Mouse (Mus musculus) hindbrain, embryonic 10.5 days (tissue): ENCODE data around the gene Rab24. TPM values are rescaled to one million over a fixed set of nuclear protein-coding genes. Genes with fewer than 3 reads are reported as not detected.

Source experiments
- DNase-seq: peaks from one replicate; pipeline ENCODE4 v3.0.0-alpha.2; 2017; ENCODE audit warnings: low spot score
- H3K27ac ChIP-seq: fragments of 300-500 bp; sonication (generic); 2 replicates; pipeline ENCODE4 v1.5.1; 2016; ENCODE audit warnings: mild to moderate bottlenecking, moderate library complexity
- H3K27me3 ChIP-seq: fragments of 300-500 bp; sonication (generic); 2 replicates; pipeline ENCODE4 v1.6.1; 2016; ENCODE audit warnings: mild to moderate bottlenecking; ENCODE audit not compliant: poor library complexity, insufficient read depth, severe bottlenecking
- H3K36me3 ChIP-seq: fragments of 300-500 bp; sonication (generic); 2 replicates; pipeline ENCODE4 v1.6.1; 2016; ENCODE audit warnings: mild to moderate bottlenecking, moderate library complexity
- H3K4me1 ChIP-seq: fragments of 300-500 bp; sonication (generic); replicated peaks from 2 replicates; pipeline ENCODE4 v1.6.1; 2016; ENCODE audit warnings: mild to moderate bottlenecking
- H3K4me3 ChIP-seq: fragments of 300-500 bp; sonication (generic); 2 replicates; pipeline ENCODE4 v1.5.1; 2016; ENCODE audit warnings: mild to moderate bottlenecking, moderate library complexity
- H3K9me3 ChIP-seq: fragments of 300-500 bp; sonication (generic); 2 replicates; pipeline ENCODE4 v1.6.1; 2016; ENCODE audit warnings: mild to moderate bottlenecking, moderate library complexity
- WGBS: fragments of 180-500 bp; shearing (Covaris S2); methylation state at CpG from one replicate; pipeline ENCODE4 v1.1.7; 2016; 5-methylcytosine and 5-hydroxymethylcytosine counted together
- polyA plus RNA-seq: library from polyadenylated mRNA; unstranded; fragments of >200 nt; fragmentation: Nextera tagmentation; extraction: Ambion mirVana; gene quantifications from 2 replicates; pipeline ENCODE4 v1.2.1, GENCODE M21; 2016

The Rab24 gene
- 80.9 and 83.7 TPM in 2 replicates for polyA plus RNA-seq

- peak; percentile 89 for DNase-seq
- WGBS = under 1% methylated on average over 73 of the region's 73 CpGs
- Histone ChIP-seq H3K27ac (peak within 1 kb of the TSS; percentile 95), H3K36me3 (peaks cover 80% of the 10 kb centered on the region), H3K27me3 (no peaks in the 10 kb centered on the region), H3K9me3 (no peaks in the 10 kb centered on the region), H3K4me1 (peaks cover 38% of the 10 kb centered on the region), H3K4me3 (peak within 1 kb of the TSS; percentile 87)
These were observed at the start of gene Rab24 for GRCm38 (mm10) chr13:55321434-55322129. Rab24 (minus strand) TSS chr13:55321946.

- Histone ChIP-seq H3K27ac (peak overlapping the region; percentile 40; the same call in 1 of the 2 replicates), H3K36me3 (no peaks in the 10 kb centered on the region), H3K27me3 (peaks cover 34% of the 10 kb centered on the region), H3K4me1 (peaks cover 13% of the 10 kb centered on the region), H3K9me3 (no peaks in the 10 kb centered on the region), H3K4me3 (no peak overlapping the region)
- 68% methylated on average over 8 of the region's 8 CpGs for WGBS
- DNase-seq = no peak
These were observed 49.4 kb upstream of the Rab24 start for GRCm38 (mm10) chr13:55371007-55371681.

DNA sequence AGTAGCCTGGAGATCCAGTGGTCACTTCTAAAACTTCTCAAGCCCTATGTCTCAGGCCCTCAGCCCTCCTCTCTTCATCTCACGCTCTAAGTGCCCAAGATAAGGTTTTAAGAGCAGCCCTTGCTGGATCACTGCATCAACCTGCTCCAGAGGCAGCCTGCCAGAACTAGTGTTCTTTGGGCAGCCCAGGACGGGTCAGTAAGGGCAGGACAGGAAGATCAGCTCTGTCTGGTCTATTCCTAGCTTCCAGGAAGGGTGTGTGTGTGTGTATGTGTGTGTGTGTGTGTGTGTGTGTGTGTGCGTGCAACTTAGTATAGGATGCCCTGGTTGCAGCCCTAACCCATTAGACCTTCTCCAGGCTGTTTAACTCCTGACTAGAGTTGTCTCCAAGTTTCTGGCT lies 48.5 kb upstream of the Rab24 start:
- no peaks in the 10 kb centered on the region for H3K9me3 ChIP-seq
- peaks cover 13% of the 10 kb centered on the region for H3K4me1 ChIP-seq
- no peak overlapping the region for H3K27ac ChIP-seq
- H3K36me3 ChIP-seq = no peaks in the 10 kb centered on the region
- WGBS = 69% methylated on average over 3 of the region's 3 CpGs
- peaks cover 30% of the 10 kb centered on the region for H3K27me3 ChIP-seq
- no peak overlapping the region for H3K4me3 ChIP-seq
- no peak for DNase-seq

- peaks cover 13% of the 10 kb centered on the region for H3K4me1 ChIP-seq
- no peaks in the 10 kb centered on the region for H3K9me3 ChIP-seq
- 63% methylated on average over 13 of the region's 13 CpGs for WGBS
- no peaks in the 10 kb centered on the region for H3K36me3 ChIP-seq
- H3K27ac ChIP-seq = peak within 1 kb of the TSS; percentile 51; the same call in 1 of the 2 replicates
- peaks cover 30% of the 10 kb centered on the region for H3K27me3 ChIP-seq
- no peak for DNase-seq
- H3K4me3 ChIP-seq = no peak within 1 kb of the TSS
These were observed 47.9 kb upstream of the Rab24 start, which contains the start of gene Rgs14 for GRCm38 (mm10) chr13:55369531-55370114. Rgs14 (plus strand) TSS chr13:55369732.

DNA sequence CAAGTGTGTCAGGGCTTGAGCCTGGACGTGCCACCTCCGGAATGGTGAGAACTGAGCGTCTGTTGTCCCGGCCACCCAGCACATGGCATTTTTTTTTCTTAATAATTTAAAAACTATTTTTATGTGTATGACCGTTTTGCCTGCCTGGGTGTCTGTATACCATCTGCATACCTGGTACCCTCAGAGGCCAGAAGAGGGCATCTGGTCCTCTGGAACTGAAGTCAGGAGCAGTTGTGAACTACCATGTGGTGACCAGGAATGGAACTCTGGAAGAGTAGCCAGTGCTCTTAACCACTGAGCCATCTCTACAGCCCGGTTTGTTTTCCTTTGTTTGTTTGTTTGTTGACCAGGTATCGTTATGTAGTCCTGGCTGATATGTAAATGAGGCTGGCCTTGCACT lies 46.7 kb upstream of the Rab24 start:
- H3K27me3 ChIP-seq = peaks cover 21% of the 10 kb centered on the region
- no peak overlapping the region for H3K4me3 ChIP-seq
- H3K9me3 ChIP-seq = no peaks in the 10 kb centered on the region
- WGBS = 77% methylated on average over 7 of the region's 7 CpGs
- no peak for DNase-seq
- no peaks in the 10 kb centered on the region for H3K36me3 ChIP-seq
- H3K4me1 ChIP-seq = peaks cover 13% of the 10 kb centered on the region
- H3K27ac ChIP-seq = no peak overlapping the region

GRCm38 (mm10) chr13:55362453-55363060 lies 40.8 kb upstream of the Rab24 start, which contains the start of gene Lman2:
Lman2 (minus strand) TSS chr13:55362783.
- Histone ChIP-seq H3K27me3 (0 out of 2 replicates have a peak, but pooled peaks cover 3% of the 10 kb centered on the region), H3K9me3 (no peaks in the 10 kb centered on the region), H3K27ac (peak within 1 kb of the TSS; percentile 92), H3K36me3 (peaks cover 37% of the 10 kb centered on the region), H3K4me1 (peaks cover 21% of the 10 kb centered on the region), H3K4me3 (peak within 1 kb of the TSS; percentile 92)
- WGBS = under 1% methylated on average over 35 of the region's 35 CpGs
- DNase-seq = peak; percentile 97

- under 1% methylated on average over 32 of the region's 32 CpGs for WGBS
These were observed 40.3 kb upstream of the Rab24 start for GRCm38 (mm10) chr13:55361974-55362452.

GRCm38 (mm10) chr13:55361145-55361544 lies 39.4 kb upstream of the Rab24 start:
- Histone ChIP-seq H3K36me3 (peaks cover 51% of the 10 kb centered on the region), H3K4me3 (peak overlapping the region; percentile 92), H3K27me3 (no peaks in the 10 kb centered on the region), H3K27ac (no peak overlapping the region; the same call in 1 of the 2 replicates), H3K4me1 (peaks cover 21% of the 10 kb centered on the region), H3K9me3 (no peaks in the 10 kb centered on the region)
- no peak for DNase-seq

More at GRCm38 (mm10) chr13:55361974-55362452, 40.3 kb upstream of the Rab24 start:
- no peak for DNase-seq
- peaks cover 21% of the 10 kb centered on the region for H3K4me1 ChIP-seq
- H3K27ac ChIP-seq = peak overlapping the region; percentile 92
- no peaks in the 10 kb centered on the region for H3K27me3 ChIP-seq
- H3K4me3 ChIP-seq = peak overlapping the region; percentile 92
- H3K36me3 ChIP-seq = peaks cover 43% of the 10 kb centered on the region
- no peaks in the 10 kb centered on the region for H3K9me3 ChIP-seq

- peaks cover 81% of the 10 kb centered on the region for H3K36me3 ChIP-seq
- H3K4me1 ChIP-seq = no peaks in the 10 kb centered on the region
- H3K9me3 ChIP-seq = no peaks in the 10 kb centered on the region
These were observed 25.0 kb upstream of the Rab24 start for GRCm38 (mm10) chr13:55346745-55347144.

GRCm38 (mm10) chr13:55344286-55344685 lies 22.5 kb upstream of the Rab24 start:
- H3K9me3 ChIP-seq = no peaks in the 10 kb centered on the region
- H3K27ac ChIP-seq = no peak overlapping the region
- no peaks in the 10 kb centered on the region for H3K27me3 ChIP-seq
- DNase-seq = no peak
- H3K4me1 ChIP-seq = no peaks in the 10 kb centered on the region
- H3K4me3 ChIP-seq = no peak overlapping the region
- peaks cover 58% of the 10 kb centered on the region for H3K36me3 ChIP-seq
- WGBS = 91% methylated on average over 7 of the region's 7 CpGs

More at GRCm38 (mm10) chr13:55346745-55347144, 25.0 kb upstream of the Rab24 start:
- DNase-seq = no peak
- H3K27me3 ChIP-seq = no peaks in the 10 kb centered on the region
- WGBS = 91% methylated on average over 11 of the region's 11 CpGs
- H3K27ac ChIP-seq = no peak overlapping the region
- no peak overlapping the region for H3K4me3 ChIP-seq

DNA sequence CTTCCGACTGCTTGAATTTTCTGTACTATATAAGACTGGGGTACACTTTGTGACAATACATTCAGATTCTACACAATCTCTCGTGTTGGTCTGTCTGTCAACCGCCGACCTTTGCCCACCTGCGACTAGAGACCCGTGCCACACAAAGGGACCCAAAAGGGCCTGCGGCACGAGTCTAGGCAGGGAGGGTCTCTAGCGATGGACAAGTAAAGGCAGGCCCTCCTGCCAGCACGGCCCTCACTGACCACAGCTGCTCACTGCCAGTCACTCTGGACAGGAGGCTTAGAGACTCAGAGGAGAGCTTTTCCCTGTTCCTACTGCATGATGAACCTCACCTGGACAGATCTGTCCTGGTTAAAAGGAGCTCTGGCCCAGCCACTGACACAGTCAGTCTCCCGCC lies 20.7 kb upstream of the Rab24 start:
- Histone ChIP-seq H3K4me3 (no peak overlapping the region), H3K27ac (0 out of 2 replicates have a peak overlapping the region, but pooled peaks have one; percentile 16), H3K4me1 (peaks cover 5% of the 10 kb centered on the region), H3K27me3 (no peaks in the 10 kb centered on the region), H3K9me3 (no peaks in the 10 kb centered on the region), H3K36me3 (peaks cover 40% of the 10 kb centered on the region)
- WGBS = 41% methylated on average over 11 of the region's 11 CpGs
- DNase-seq = no peak

DNA sequence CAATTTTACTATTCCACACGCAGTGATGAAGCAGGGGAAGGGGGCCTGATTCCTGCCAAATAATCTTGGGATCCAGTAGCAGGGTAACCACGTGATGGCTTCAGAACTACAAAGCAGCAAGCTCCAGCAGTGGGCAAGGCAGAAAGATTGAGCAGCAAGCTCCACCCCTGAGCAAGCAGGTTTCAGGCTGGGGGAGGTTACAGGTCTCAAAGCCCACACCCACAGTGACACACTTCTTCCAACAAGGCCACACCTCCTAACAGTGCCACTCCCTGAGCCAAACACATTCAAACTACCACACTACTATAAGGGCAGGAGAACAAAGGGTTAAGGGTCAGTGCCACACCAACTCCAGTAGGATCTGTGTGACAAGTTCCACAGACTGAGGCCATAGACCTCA lies 17.5 kb upstream of the Rab24 start:
- peaks cover 12% of the 10 kb centered on the region for H3K4me1 ChIP-seq
- DNase-seq = no peak
- peaks cover 8% of the 10 kb centered on the region for H3K36me3 ChIP-seq
- 44% methylated on average over 2 of the region's 2 CpGs for WGBS
- no peak overlapping the region for H3K27ac ChIP-seq
- H3K4me3 ChIP-seq = no peak overlapping the region
- no peaks in the 10 kb centered on the region for H3K27me3 ChIP-seq
- H3K9me3 ChIP-seq = no peaks in the 10 kb centered on the region
